Mouse (Mus musculus) forebrain, embryonic 14.5 days (tissue): ENCODE data around the gene Psmc6. TPM values are rescaled to one million over a fixed set of nuclear protein-coding genes. Genes with fewer than 3 reads are reported as not detected.
A peak's percentile ranks its signal among the peaks of the same experiment; 100 is the strongest.

Experiments used
- ATAC-seq: fragments of 200-750 bp; cut with Nextera tagmentation; 2 replicates; pipeline ENCODE4 v1.8.0; 2017; ENCODE audit warnings: mild to moderate bottlenecking, moderate library complexity
- DNase-seq: peaks from one replicate; pipeline ENCODE4 v3.0.0-alpha.2; 2015; ENCODE audit warnings: low spot score
- H3K27ac ChIP-seq: fragments of 300-500 bp; sonication (generic); 2 replicates; pipeline ENCODE4 v1.5.1; 2014; ENCODE audit warnings: low read depth, mild to moderate bottlenecking, control low read depth, low read length, moderate library complexity
- H3K27me3 ChIP-seq: fragments of 300-500 bp; sonication (generic); replicated peaks from 2 replicates; pipeline ENCODE4 v1.6.1; 2014; ENCODE audit warnings: low read length, control low read depth, mixed read lengths; ENCODE audit not compliant: control insufficient read depth, insufficient read depth
- H3K36me3 ChIP-seq: fragments of 300-500 bp; sonication (generic); 2 replicates; pipeline ENCODE4 v1.6.1; 2014; ENCODE audit warnings: low read length, control low read depth; ENCODE audit not compliant: control insufficient read depth, insufficient read depth
- H3K4me1 ChIP-seq: fragments of 300-500 bp; sonication (generic); 2 replicates; pipeline ENCODE4 v1.6.1; 2014; ENCODE audit warnings: antibody characterized with exemption, low read length, control low read depth; ENCODE audit not compliant: control insufficient read depth, insufficient read depth
- H3K4me2 ChIP-seq: fragments of 300-500 bp; sonication (generic); 2 replicates; pipeline ENCODE4 v1.6.1; 2014; ENCODE audit warnings: mild to moderate bottlenecking, control low read depth, low read length
- H3K4me3 ChIP-seq: fragments of 300-500 bp; sonication (generic); 2 replicates; pipeline ENCODE4 v1.5.1; 2014; ENCODE audit warnings: low read depth, low read length, control low read depth
- H3K9ac ChIP-seq: fragments of 300-500 bp; sonication (generic); 2 replicates; pipeline ENCODE4 v1.6.1; 2014; ENCODE audit warnings: mild to moderate bottlenecking, low read length, control low read depth, moderate library complexity
- H3K9me3 ChIP-seq: fragments of 300-500 bp; sonication (generic); replicated peaks from 2 replicates; pipeline ENCODE4 v1.6.1; 2016; ENCODE audit warnings: low read length, control low read depth, mixed read lengths; ENCODE audit not compliant: control insufficient read depth
- WGBS: fragments of 180-500 bp; shearing (Covaris S2); extraction: QIAGEN DNeasy Blood & Tissue Kit; methylation state at CpG from one replicate; pipeline ENCODE4 v1.1.7; 2014; 5-methylcytosine and 5-hydroxymethylcytosine counted together
- polyA plus RNA-seq: library from polyadenylated mRNA; unstranded; fragments of >200 nt; fragmentation: Nextera tagmentation; extraction: Ambion mirVana; gene quantifications from 2 replicates; pipeline ENCODE4 v1.2.1, GENCODE M21; 2014

Gene Psmc6
- polyA plus RNA-seq, 1 experiment from 2014 or later = 218 TPM

DNA sequence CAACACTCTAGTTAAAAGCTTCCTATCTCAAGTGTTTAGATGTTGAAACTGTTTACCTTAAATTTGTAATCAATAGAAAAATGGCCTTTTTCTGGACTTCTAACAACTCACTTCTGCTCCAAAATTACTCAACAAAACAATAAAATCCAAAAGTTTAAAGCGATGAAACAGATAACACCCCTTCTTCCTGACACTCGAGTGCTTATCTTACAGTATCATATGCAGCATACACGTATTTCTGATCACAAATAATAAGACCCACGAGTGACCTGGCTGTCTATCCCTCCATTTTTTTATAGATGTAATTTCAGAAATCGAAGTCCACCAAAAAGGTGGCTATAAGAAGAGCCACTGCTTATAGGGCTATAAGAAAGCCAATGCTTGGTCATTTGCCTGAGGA lies 12.7 kb upstream of the Psmc6 start:
- Histone ChIP-seq H3K27me3 (no peaks in the 10 kb centered on the region), H3K4me2 (peak overlapping the region; percentile 68), H3K36me3 (no peaks in the 10 kb centered on the region), H3K27ac (no peak overlapping the region), H3K4me3 (peak overlapping the region; percentile 90), H3K4me1 (peaks cover 10% of the 10 kb centered on the region), H3K9me3 (no peaks in the 10 kb centered on the region), H3K9ac (peak overlapping the region; percentile 95)
- ATAC-seq = no peak
- 80% methylated on average over 5 of the region's 5 CpGs for WGBS
- DNase-seq = no peak

- H3K36me3 ChIP-seq = no peaks in the 10 kb centered on the region
- H3K9me3 ChIP-seq = no peaks in the 10 kb centered on the region
- under 1% methylated on average over 37 of the region's 38 CpGs for WGBS
- ATAC-seq (no peak; the same call in none of the 2 replicates), DNase-seq (peak; percentile 17)
- H3K4me2 ChIP-seq = peak overlapping the region; percentile 68
- H3K4me1 ChIP-seq = peaks cover 10% of the 10 kb centered on the region
- H3K9ac ChIP-seq = peak overlapping the region; percentile 95
- H3K27ac ChIP-seq = peak overlapping the region; percentile 87
- H3K27me3 ChIP-seq = no peaks in the 10 kb centered on the region
- peak overlapping the region; percentile 90 for H3K4me3 ChIP-seq
Measured at GRCm38 (mm10) chr14:45317921-45318411, 11.6 kb upstream of the Psmc6 start.

DNA sequence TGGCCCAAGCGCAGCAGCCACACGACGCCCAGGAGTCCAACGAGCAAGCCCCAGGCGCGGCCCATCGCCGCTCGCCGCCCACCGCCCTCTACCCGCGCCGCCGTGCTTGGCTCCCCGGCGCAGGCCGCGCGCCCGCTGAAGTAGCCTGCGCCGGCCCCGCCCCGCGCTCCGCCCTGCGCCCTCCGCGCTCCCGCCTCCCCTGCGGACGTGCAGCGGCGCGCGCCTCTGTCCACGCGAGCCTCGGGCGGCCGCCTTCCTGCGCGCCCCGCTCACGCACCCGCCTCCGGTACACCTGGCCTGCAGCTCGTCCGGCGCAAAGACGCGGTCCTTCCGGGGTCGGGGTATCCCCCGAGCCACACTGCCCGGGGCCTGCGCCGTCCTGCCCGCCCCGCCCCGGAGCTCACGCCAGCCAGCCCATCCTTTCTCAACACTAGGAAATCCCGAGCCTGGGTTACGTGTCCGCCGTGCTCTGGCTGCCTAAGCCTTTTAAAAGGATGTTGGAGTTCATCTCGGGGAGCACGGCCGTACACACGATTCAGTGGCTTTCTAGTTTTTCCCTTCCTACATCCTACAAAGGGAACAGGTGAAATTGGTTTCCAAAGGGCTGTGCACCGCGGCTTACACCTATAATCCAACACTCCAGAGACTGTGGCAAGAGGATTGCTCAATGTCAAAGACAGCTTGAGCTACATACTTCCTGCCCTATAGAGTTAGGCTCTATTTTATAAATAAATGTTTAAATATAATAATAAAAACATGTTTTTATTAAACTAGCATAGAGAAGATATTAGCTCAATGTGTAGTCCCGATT lies 11.0 kb upstream of the Psmc6 start, which contains the start of gene Ero1l:
TSS of gene Ero1l (minus strand) at position 346 of the 811 bp plus-strand sequence.
- H3K4me3 ChIP-seq = peak within 1 kb of the TSS; percentile 90
- no peaks in the 10 kb centered on the region for H3K27me3 ChIP-seq
- H3K27ac ChIP-seq = peak within 1 kb of the TSS; percentile 87
- no peaks in the 10 kb centered on the region for H3K36me3 ChIP-seq
- no peaks in the 10 kb centered on the region for H3K9me3 ChIP-seq
- peak; percentile 90 for DNase-seq
- peak; percentile 98 for ATAC-seq
- H3K4me1 ChIP-seq = peaks cover 10% of the 10 kb centered on the region
- H3K9ac ChIP-seq = peak within 1 kb of the TSS; percentile 95
- WGBS = 2% methylated on average over 55 of the region's 74 CpGs
- H3K4me2 ChIP-seq = peak within 1 kb of the TSS; percentile 68

- Histone ChIP-seq H3K27me3 (no peaks in the 10 kb centered on the region), H3K4me3 (no peak overlapping the region), H3K4me1 (peaks cover 10% of the 10 kb centered on the region), H3K27ac (no peak overlapping the region), H3K36me3 (no peaks in the 10 kb centered on the region), H3K9ac (no peak overlapping the region), H3K9me3 (no peaks in the 10 kb centered on the region), H3K4me2 (peak overlapping the region; percentile 68; the same call in 1 of the 2 replicates)
- DNase-seq (no peak), ATAC-seq (no peak)
- WGBS = 62% methylated on average over 3 of the region's 3 CpGs
Measured at GRCm38 (mm10) chr14:45319237-45319610, 10.4 kb upstream of the Psmc6 start.

GRCm38 (mm10) chr14:45320111-45320510 lies 9.5 kb upstream of the Psmc6 start:
- Histone ChIP-seq H3K4me1 (peaks cover 10% of the 10 kb centered on the region), H3K9me3 (no peaks in the 10 kb centered on the region), H3K4me2 (no peak overlapping the region), H3K27me3 (no peaks in the 10 kb centered on the region), H3K36me3 (no peaks in the 10 kb centered on the region), H3K9ac (no peak overlapping the region), H3K27ac (no peak overlapping the region), H3K4me3 (no peak overlapping the region)
- ATAC-seq (no peak), DNase-seq (no peak)
- 81% methylated on average over 4 of the region's 4 CpGs for WGBS

DNA sequence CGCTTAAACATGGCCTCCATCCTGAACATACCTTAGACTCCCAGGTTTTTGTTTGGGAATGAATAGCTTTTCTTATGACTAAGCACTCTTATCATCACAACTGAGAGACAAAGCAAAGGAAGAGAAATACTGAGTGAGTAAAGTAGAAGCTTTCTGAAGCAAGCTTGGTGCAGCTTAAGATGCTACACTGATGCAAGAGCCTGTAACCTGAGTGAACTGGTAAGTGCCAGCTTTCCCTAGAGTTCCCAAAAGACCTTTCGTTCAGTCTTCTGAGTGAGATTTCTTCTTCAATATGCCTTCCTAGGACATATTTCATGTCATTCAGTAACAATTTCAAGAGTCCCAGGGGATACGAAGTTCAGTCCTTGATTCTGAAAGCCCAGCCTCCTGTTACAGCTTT lies 8.5 kb upstream of the Psmc6 start:
- Histone ChIP-seq H3K36me3 (no peaks in the 10 kb centered on the region), H3K27ac (no peak overlapping the region), H3K4me3 (no peak overlapping the region), H3K9ac (no peak overlapping the region), H3K4me1 (peaks cover 4% of the 10 kb centered on the region), H3K4me2 (no peak overlapping the region), H3K9me3 (no peaks in the 10 kb centered on the region), H3K27me3 (no peaks in the 10 kb centered on the region)
- WGBS = 87% methylated on average over 3 of the region's 3 CpGs
- no peak for ATAC-seq
- DNase-seq = no peak

DNA sequence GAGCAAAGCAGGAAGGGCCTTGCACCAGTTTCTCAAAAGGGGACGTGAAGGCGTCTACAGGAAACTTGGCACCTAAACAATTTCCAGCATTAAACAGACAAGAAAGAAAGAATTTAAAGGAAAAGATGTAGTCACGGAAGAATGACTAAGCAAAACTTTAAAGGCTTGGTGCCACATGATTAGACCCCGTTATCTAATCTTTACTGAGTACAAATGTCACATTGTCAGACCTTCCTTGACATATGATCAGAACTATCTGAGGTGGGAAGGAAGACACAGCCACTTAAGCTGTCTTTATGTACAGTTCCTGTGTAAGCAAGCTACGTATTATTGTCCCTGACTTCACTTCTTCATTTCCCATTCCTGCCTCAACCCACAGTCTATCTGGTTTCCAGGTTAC lies 8.0 kb upstream of the Psmc6 start:
- H3K36me3 ChIP-seq = no peaks in the 10 kb centered on the region
- H3K4me2 ChIP-seq = no peak overlapping the region
- H3K9me3 ChIP-seq = no peaks in the 10 kb centered on the region
- no peak overlapping the region for H3K9ac ChIP-seq
- H3K27ac ChIP-seq = no peak overlapping the region
- no peak overlapping the region for H3K4me3 ChIP-seq
- ATAC-seq (no peak), DNase-seq (no peak)
- whole genome bisulfite sequencing = 79% methylated on average over 5 of the region's 5 CpGs
- peaks cover 3% of the 10 kb centered on the region; the same call in 1 of the 2 replicates for H3K4me1 ChIP-seq
- H3K27me3 ChIP-seq = no peaks in the 10 kb centered on the region

- Histone ChIP-seq H3K9ac (no peak overlapping the region), H3K36me3 (no peaks in the 10 kb centered on the region), H3K27me3 (no peaks in the 10 kb centered on the region), H3K4me2 (no peak overlapping the region), H3K27ac (no peak overlapping the region), H3K9me3 (no peaks in the 10 kb centered on the region), H3K4me3 (no peak overlapping the region), H3K4me1 (no peaks in the 10 kb centered on the region; the same call in 1 of the 2 replicates)
- no peak for ATAC-seq
- WGBS = 85% methylated on average over 2 of the region's 2 CpGs
- DNase-seq = no peak
Measured at GRCm38 (mm10) chr14:45322450-45322849, 7.1 kb upstream of the Psmc6 start.

GRCm38 (mm10) chr14:45323320-45323719 lies 6.3 kb upstream of the Psmc6 start:
- DNase-seq (no peak), ATAC-seq (no peak)
- no peak overlapping the region for H3K9ac ChIP-seq
- H3K27ac ChIP-seq = no peak overlapping the region
- 86% methylated on average over 3 of the region's 3 CpGs for WGBS
- no peaks in the 10 kb centered on the region for H3K36me3 ChIP-seq
- H3K4me2 ChIP-seq = no peak overlapping the region
- no peaks in the 10 kb centered on the region for H3K9me3 ChIP-seq
- no peak overlapping the region for H3K4me3 ChIP-seq
- H3K27me3 ChIP-seq = no peaks in the 10 kb centered on the region
- no peaks in the 10 kb centered on the region for H3K4me1 ChIP-seq
